Mouse (Mus musculus) cerebellum, postnatal 10 days (tissue): ENCODE measurements around the gene Grik3.

ENCODE experiments used
- DNase-seq, 2 experiments: peaks; one replicate each; pipeline ENCODE4 v3.0.0; 2021; ENCODE audit warnings: mixed read lengths in 2 of 2

The Grik3 gene

GRCm38 (mm10) chr4:125727626-125728025 lies 237.1 kb downstream of the Grik3 start:
- DNase-seq = no peak

- DNase-seq = peak in 1 of 2 experiments; percentile 0
Measured at GRCm38 (mm10) chr4:125728091-125728863, 237.8 kb downstream of the Grik3 start.

- DNase-seq = peak in 1 of 2 experiments; percentile 39
Measured at GRCm38 (mm10) chr4:125729305-125730220, 239.1 kb downstream of the Grik3 start.

- no peak for DNase-seq
Measured at GRCm38 (mm10) chr4:125730751-125731150, 240.3 kb downstream of the Grik3 start.

- peak; percentile 38 to 39 for DNase-seq
Measured at GRCm38 (mm10) chr4:125736783-125737182, 246.3 kb downstream of the Grik3 start.

- DNase-seq = peak; percentile 57 to 66
Measured at GRCm38 (mm10) chr4:125738825-125739224, 248.3 kb downstream of the Grik3 start.

GRCm38 (mm10) chr4:125742162-125742571 lies 251.7 kb downstream of the Grik3 start:
- DNase-seq = peak; percentile 76 to 86

- peak; percentile 79 to 89 for DNase-seq
Measured at GRCm38 (mm10) chr4:125745902-125746301, 255.4 kb downstream of the Grik3 start.

- DNase-seq = no peak
Measured at GRCm38 (mm10) chr4:125756393-125756792, 265.9 kb downstream of the Grik3 start.

GRCm38 (mm10) chr4:125760326-125760725 lies 269.8 kb downstream of the Grik3 start:
- no peak for DNase-seq

GRCm38 (mm10) chr4:125763056-125763455 lies 272.6 kb downstream of the Grik3 start:
- DNase-seq = no peak
